Mouse (Mus musculus) layer of hippocampus, adult 2 months (tissue): Measurements from ENCODE around the gene Esrrg. TPM values are rescaled to one million over a fixed set of nuclear protein-coding genes. Genes with fewer than 3 reads are reported as not detected.

Experiments used
- DNase-seq, 2 experiments: peaks; one replicate each; pipeline ENCODE4 v3.0.0; 2022; ENCODE audit warnings: low spot score in 2 of 2
- H3K27ac ChIP-seq: fragments of 200-600 bp; 2 replicates; pipeline ENCODE4 v1.8.1; 2022
- H3K4me3 ChIP-seq: fragments of 200-600 bp; 2 replicates; pipeline ENCODE4 v1.8.1; 2022; ENCODE audit warnings: mild to moderate bottlenecking
- CTCF ChIP-seq: fragments of 200-600 bp; conservative IDR thresholded peaks from 2 replicates; pipeline ENCODE4 v1.8.1; 2022; ENCODE audit warnings: antibody characterized with exemption, mild to moderate bottlenecking, moderate library complexity
- total RNA-seq, 2 experiments: library from RNA; stranded (reverse); gene quantifications; 2 replicates each; pipeline ENCODE4 v1.2.3; 2021

The Esrrg gene
- total RNA-seq, 2 experiments from 2014 or later = 10.9 to 12.6 TPM

- H3K4me3 ChIP-seq = no peak overlapping the region
- no peak for TF ChIP-seq CTCF
- no peak for DNase-seq
- no peak overlapping the region for H3K27ac ChIP-seq
Observed at GRCm38 (mm10) chr1:187808391-187808922, 199.9 kb downstream of the Esrrg start.

GRCm38 (mm10) chr1:187809546-187809945, 201.0 kb downstream of the Esrrg start:
- Histone ChIP-seq H3K4me3 (no peak overlapping the region), H3K27ac (no peak overlapping the region)
- no peak for TF ChIP-seq CTCF
- no peak for DNase-seq

- no peak overlapping the region for H3K4me3 ChIP-seq
- H3K27ac ChIP-seq = no peak overlapping the region
- no peak for TF ChIP-seq CTCF
- DNase-seq = no peak
Observed at GRCm38 (mm10) chr1:187819406-187819805, 210.8 kb downstream of the Esrrg start.

- DNase-seq = no peak
- no peak for TF ChIP-seq CTCF
- H3K4me3 ChIP-seq = no peak overlapping the region
- H3K27ac ChIP-seq = no peak overlapping the region
Observed at GRCm38 (mm10) chr1:187821368-187821811, 212.8 kb downstream of the Esrrg start.

- no peak for DNase-seq
- no peak for TF ChIP-seq CTCF
- H3K27ac ChIP-seq = no peak overlapping the region
- H3K4me3 ChIP-seq = no peak overlapping the region
Observed at GRCm38 (mm10) chr1:187823351-187823750, 214.8 kb downstream of the Esrrg start.

- no peak for DNase-seq
- H3K4me3 ChIP-seq = no peak overlapping the region
- H3K27ac ChIP-seq = no peak overlapping the region
- TF ChIP-seq CTCF = no peak
Observed at GRCm38 (mm10) chr1:187825421-187826097, 217.0 kb downstream of the Esrrg start.

- DNase-seq = no peak
- Histone ChIP-seq H3K4me3 (no peak overlapping the region), H3K27ac (no peak overlapping the region)
- TF ChIP-seq CTCF = no peak
Observed at GRCm38 (mm10) chr1:187826140-187826539, 217.5 kb downstream of the Esrrg start.

- DNase-seq = no peak
- H3K4me3 ChIP-seq = no peak overlapping the region
- H3K27ac ChIP-seq = no peak overlapping the region
- no peak for TF ChIP-seq CTCF
Observed at GRCm38 (mm10) chr1:187826869-187827268, 218.3 kb downstream of the Esrrg start.

- H3K27ac ChIP-seq = no peak overlapping the region
- no peak for DNase-seq
- no peak overlapping the region for H3K4me3 ChIP-seq
- no peak for TF ChIP-seq CTCF
Observed at GRCm38 (mm10) chr1:187830937-187831336, 222.3 kb downstream of the Esrrg start.

GRCm38 (mm10) chr1:187832851-187833250, 224.3 kb downstream of the Esrrg start:
- Histone ChIP-seq H3K4me3 (no peak overlapping the region), H3K27ac (no peak overlapping the region)
- no peak for TF ChIP-seq CTCF
- DNase-seq = no peak

- DNase-seq = no peak
- no peak overlapping the region for H3K4me3 ChIP-seq
- H3K27ac ChIP-seq = no peak overlapping the region
- TF ChIP-seq CTCF = no peak
Observed at GRCm38 (mm10) chr1:187834576-187834975, 226.0 kb downstream of the Esrrg start.

- no peak for DNase-seq
- no peak for TF ChIP-seq CTCF
- H3K4me3 ChIP-seq = no peak overlapping the region
- no peak overlapping the region for H3K27ac ChIP-seq
Observed at GRCm38 (mm10) chr1:187836384-187836783, 227.8 kb downstream of the Esrrg start.

- TF ChIP-seq CTCF = no peak
- no peak overlapping the region for H3K27ac ChIP-seq
- no peak overlapping the region for H3K4me3 ChIP-seq
- DNase-seq = no peak
Observed at GRCm38 (mm10) chr1:187836876-187837275, 228.3 kb downstream of the Esrrg start.

- Histone ChIP-seq H3K4me3 (no peak overlapping the region), H3K27ac (no peak overlapping the region)
- DNase-seq = no peak
- TF ChIP-seq CTCF = no peak
Observed at GRCm38 (mm10) chr1:187841629-187842028, 233.0 kb downstream of the Esrrg start.
